Mouse (Mus musculus) midbrain, embryonic 12.5 days (tissue): Measurements from ENCODE around the gene Gm20388. TPM values are rescaled to one million over a fixed set of nuclear protein-coding genes. Genes with fewer than 3 reads are reported as not detected.
"Not testable (repeated sequence)": the region's sequence is repeated elsewhere in the genome, so short reads cannot be mapped to it uniquely, and the experiment has no call there.

Experiments
- ATAC-seq: fragments of 200-750 bp; cut with Nextera tagmentation; 2 replicates; pipeline ENCODE4 v1.8.0; 2017; ENCODE audit warnings: low read depth, moderate TSS enrichment, moderate library complexity; ENCODE audit not compliant: low FRiP score
- H3K27ac ChIP-seq: fragments of 300-500 bp; sonication (generic); replicated peaks from 2 replicates; pipeline ENCODE4 v1.5.1; 2016; ENCODE audit warnings: mild to moderate bottlenecking
- H3K27me3 ChIP-seq: fragments of 300-500 bp; sonication (generic); 2 replicates; pipeline ENCODE4 v1.6.1; 2016; ENCODE audit warnings: mild to moderate bottlenecking
- H3K36me3 ChIP-seq: fragments of 300-500 bp; sonication (generic); 2 replicates; pipeline ENCODE4 v1.6.1; 2016
- H3K4me1 ChIP-seq: fragments of 300-500 bp; sonication (generic); 2 replicates; pipeline ENCODE4 v1.6.1; 2016
- H3K4me2 ChIP-seq: fragments of 300-500 bp; sonication (generic); replicated peaks from 2 replicates; pipeline ENCODE4 v1.6.1; 2016; ENCODE audit warnings: mild to moderate bottlenecking, moderate library complexity
- H3K4me3 ChIP-seq: fragments of 300-500 bp; sonication (generic); 2 replicates; pipeline ENCODE4 v1.5.1; 2016; ENCODE audit warnings: mild to moderate bottlenecking
- H3K9ac ChIP-seq: fragments of 300-500 bp; sonication (generic); replicated peaks from 2 replicates; pipeline ENCODE4 v1.6.1; 2016; ENCODE audit warnings: mild to moderate bottlenecking, moderate library complexity
- H3K9me3 ChIP-seq: fragments of 300-500 bp; sonication (generic); 2 replicates; pipeline ENCODE4 v1.6.1; 2016; ENCODE audit warnings: mild to moderate bottlenecking
- WGBS: fragments of 180-500 bp; shearing (Covaris S2); methylation state at CpG from one replicate; pipeline ENCODE4 v1.1.7; 2016; 5-methylcytosine and 5-hydroxymethylcytosine counted together
- polyA plus RNA-seq: library from polyadenylated mRNA; unstranded; fragments of >200 nt; fragmentation: Nextera tagmentation; extraction: Ambion mirVana; gene quantifications from 2 replicates; pipeline ENCODE4 v1.2.1, GENCODE M21; 2016

Gene Gm20388
- polyA plus RNA-seq, 1 experiment from 2014 or later: not detected

DNA sequence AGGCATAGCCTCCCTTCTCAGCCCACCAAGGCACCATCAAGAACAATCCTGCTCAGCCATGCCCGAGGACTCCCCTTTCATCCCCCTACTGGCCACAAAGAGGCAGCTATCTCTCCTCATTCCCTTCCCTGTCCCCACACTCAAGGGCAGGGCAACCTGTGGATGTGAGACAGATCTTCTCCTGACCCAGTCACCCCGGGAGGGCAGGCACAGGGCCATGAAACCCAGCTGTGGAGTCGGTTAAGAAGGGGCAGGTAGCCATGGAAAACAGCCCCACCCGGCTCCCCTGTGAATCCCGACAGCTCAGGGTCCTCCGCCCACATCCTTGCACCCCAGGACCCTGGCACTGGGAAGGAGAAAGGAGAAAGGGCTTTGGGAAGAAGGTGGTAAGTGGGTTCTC lies 1526.9 kb downstream of the Gm20388 start:
- Histone ChIP-seq H3K9me3 (no peaks in the 10 kb centered on the region), H3K27ac (no peak overlapping the region), H3K27me3 (peaks cover 22% of the 10 kb centered on the region), H3K9ac (no peak overlapping the region), H3K4me3 (no peak overlapping the region), H3K36me3 (no peaks in the 10 kb centered on the region), H3K4me2 (no peak overlapping the region), H3K4me1 (peaks cover 14% of the 10 kb centered on the region)
- 71% methylated on average over 6 of the region's 6 CpGs for WGBS
- ATAC-seq: no peak

DNA sequence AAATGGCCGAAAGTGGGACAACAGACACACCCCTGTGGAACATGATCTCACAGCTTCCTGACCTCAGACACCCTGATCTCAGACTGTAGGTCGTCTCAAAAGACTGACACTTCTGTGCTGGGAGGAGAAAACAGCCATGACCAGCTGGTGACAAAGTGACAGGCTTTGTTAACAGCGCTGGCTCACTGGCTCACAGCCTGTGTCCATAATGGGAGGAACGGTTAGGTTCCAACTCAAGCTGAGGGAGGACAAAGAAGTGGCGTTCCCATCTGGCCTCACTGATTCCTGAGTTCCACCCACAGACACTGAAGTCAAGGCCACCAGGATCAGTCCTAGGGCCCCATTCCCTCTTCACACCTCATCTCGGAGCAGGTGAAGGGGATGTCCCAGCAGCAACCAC lies 1527.5 kb downstream of the Gm20388 start:
- Histone ChIP-seq H3K27ac (no peak overlapping the region), H3K36me3 (no peaks in the 10 kb centered on the region), H3K4me2 (no peak overlapping the region), H3K9ac (no peak overlapping the region), H3K4me1 (peaks cover 10% of the 10 kb centered on the region), H3K4me3 (no peak overlapping the region), H3K9me3 (no peaks in the 10 kb centered on the region), H3K27me3 (peaks cover 16% of the 10 kb centered on the region)
- no peak for ATAC-seq
- 36% methylated on average over 6 of the region's 6 CpGs for WGBS

DNA sequence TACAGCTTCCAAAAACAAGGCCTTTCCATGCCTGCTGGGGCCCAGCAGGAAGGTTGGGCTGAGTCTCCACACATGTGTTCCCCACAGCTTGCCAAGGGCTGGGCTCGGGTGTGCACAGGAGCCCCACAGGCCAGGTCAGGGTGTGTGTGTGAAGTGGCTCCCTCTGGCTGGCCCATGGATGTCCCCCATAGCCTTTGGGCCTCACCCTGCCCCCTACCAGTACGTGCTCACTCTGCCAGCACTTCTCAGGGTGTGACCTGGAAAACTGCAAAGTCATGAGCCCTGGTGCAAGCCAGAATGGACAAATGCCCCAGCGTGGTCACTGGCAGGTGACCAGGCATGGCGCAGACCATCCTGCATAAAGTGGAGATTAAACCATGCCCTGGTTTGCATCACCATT lies 1528.7 kb downstream of the Gm20388 start:
- 83% methylated on average over 4 of the region's 4 CpGs for WGBS
- no peaks in the 10 kb centered on the region for H3K9me3 ChIP-seq
- ATAC-seq: no peak
- no peaks in the 10 kb centered on the region for H3K36me3 ChIP-seq
- H3K4me1 ChIP-seq: peaks cover 6% of the 10 kb centered on the region; the same call in 1 of the 2 replicates
- no peak overlapping the region for H3K4me3 ChIP-seq
- H3K4me2 ChIP-seq: no peak overlapping the region
- H3K27me3 ChIP-seq: 0 out of 2 replicates have a peak, but pooled peaks cover 4% of the 10 kb centered on the region
- H3K9ac ChIP-seq: no peak overlapping the region
- H3K27ac ChIP-seq: no peak overlapping the region

DNA sequence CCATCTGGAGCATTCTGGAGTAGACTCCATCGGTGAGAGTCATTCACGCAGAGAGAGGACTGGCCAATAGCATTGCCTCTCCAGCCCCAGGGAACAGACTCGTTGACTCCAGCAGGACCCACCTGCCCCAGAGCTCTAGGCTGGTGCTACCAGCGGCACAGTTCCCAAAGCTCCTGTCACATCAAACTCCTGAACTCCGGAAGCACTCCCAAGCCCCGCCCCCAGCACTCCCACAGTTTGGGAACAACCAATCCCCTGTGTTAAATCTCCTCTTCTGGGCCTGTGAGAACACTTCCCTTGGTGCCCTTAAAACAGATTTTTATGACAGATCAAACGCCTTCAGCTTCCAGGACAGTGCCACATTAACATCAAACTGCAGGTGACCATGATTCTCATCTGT lies 1532.7 kb downstream of the Gm20388 start:
- Histone ChIP-seq H3K9me3 (no peaks in the 10 kb centered on the region), H3K4me1 (peaks cover 2% of the 10 kb centered on the region; the same call in 1 of the 2 replicates), H3K9ac (no peak overlapping the region), H3K4me3 (no peak overlapping the region), H3K27ac (no peak overlapping the region), H3K27me3 (no peaks in the 10 kb centered on the region), H3K4me2 (no peak overlapping the region), H3K36me3 (no peaks in the 10 kb centered on the region)
- ATAC-seq: no peak
- 73% methylated on average over 7 of the region's 7 CpGs for WGBS

DNA sequence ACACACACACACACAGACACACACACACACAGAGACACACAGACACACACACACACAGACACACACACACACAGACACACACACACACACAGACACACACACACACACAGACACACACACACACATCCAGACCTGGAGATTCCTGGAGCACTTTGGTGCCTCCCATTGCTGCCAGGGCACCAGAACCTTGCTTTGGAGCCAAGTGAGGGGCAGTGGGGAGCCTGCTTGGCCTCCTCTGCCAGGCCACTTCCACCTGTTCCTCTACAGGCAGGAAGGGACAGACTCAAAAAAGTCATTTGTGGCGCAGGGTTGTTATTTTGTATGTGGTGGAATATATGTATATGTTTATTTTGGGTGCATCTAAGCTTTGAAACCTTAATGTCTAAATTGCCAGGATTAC lies 1533.9 kb downstream of the Gm20388 start:
- not testable (repeated sequence) for H3K4me1 ChIP-seq, H3K36me3 ChIP-seq, H3K9me3 ChIP-seq, H3K27me3 ChIP-seq, H3K4me2 ChIP-seq, ATAC-seq, H3K27ac ChIP-seq, H3K4me3 ChIP-seq, H3K9ac ChIP-seq
- WGBS: 92% methylated on average over 1 of the region's 1 CpGs

DNA sequence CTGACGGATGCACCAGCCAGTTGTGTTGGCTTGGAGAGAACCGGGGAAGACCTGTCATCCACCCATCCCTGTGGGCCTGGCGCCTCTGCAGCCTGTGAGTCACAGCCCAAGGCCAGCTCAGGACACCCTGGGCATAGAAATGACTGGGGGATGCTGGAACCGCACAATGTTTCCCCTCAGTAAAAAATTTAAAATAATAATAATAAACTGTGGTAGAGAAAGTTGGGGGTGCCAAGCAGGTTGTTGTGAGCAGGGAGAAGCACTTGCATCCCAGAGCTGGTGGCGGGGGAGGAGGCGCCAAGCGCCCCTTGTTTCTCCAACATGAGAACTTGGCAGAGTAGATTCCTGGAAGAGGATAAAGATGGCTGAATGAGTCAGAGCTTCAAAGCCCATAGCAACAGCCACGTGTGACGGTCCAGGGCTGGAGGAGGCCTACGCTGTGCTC lies 1534.4 kb downstream of the Gm20388 start:
- no peak overlapping the region for H3K9ac ChIP-seq
- no peak overlapping the region for H3K4me3 ChIP-seq
- no peaks in the 10 kb centered on the region for H3K9me3 ChIP-seq
- no peak overlapping the region for H3K27ac ChIP-seq
- H3K27me3 ChIP-seq: no peaks in the 10 kb centered on the region
- H3K36me3 ChIP-seq: no peaks in the 10 kb centered on the region
- ATAC-seq: no peak
- H3K4me1 ChIP-seq: no peaks in the 10 kb centered on the region
- H3K4me2 ChIP-seq: no peak overlapping the region
- WGBS: 92% methylated on average over 10 of the region's 10 CpGs

DNA sequence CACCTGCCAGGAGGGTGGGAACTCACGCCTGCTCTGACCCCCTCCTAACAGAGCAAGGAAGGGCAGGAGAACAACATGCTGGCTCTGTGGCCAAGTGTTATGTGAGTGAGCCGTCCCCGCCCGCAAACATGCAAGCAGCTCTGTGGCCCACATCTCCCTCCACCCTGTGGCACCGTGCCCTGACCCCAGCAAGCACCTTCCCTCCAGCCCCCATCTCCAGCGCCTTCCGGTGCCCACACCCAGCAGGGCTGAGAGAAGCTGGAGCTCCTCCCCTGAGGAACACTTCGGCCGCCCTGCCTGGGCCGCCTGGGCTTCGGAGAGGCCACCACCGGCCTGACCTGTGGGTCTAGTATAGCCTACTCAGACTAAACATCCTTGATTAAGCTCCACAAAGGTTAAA lies 1535.5 kb downstream of the Gm20388 start:
- Histone ChIP-seq H3K4me3 (no peak overlapping the region), H3K9me3 (no peaks in the 10 kb centered on the region), H3K36me3 (no peaks in the 10 kb centered on the region), H3K4me2 (no peak overlapping the region), H3K27me3 (no peaks in the 10 kb centered on the region), H3K27ac (no peak overlapping the region), H3K4me1 (no peaks in the 10 kb centered on the region), H3K9ac (no peak overlapping the region)
- ATAC-seq: no peak
- 86% methylated on average over 12 of the region's 12 CpGs for WGBS

DNA sequence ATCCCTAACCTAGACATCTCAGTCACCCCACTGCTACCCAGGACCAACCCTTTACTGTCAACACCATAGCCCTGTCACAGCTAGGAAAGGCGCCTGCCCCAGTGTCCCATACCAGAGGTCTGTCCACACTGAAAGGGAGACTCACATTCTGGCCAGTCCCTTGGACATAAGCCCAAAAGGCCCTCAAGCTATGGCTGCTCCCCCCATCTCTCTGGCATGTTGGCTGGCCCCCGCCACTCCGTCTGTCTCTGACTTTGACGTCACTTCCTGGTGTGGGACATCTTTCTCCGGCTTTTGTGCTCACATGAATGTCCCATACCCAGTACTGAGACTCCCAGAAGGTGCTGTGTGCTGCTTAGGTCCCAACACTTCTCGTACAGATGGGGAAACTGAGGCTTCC lies 1536.2 kb downstream of the Gm20388 start:
- no peaks in the 10 kb centered on the region for H3K27me3 ChIP-seq
- no peaks in the 10 kb centered on the region for H3K4me1 ChIP-seq
- H3K36me3 ChIP-seq: no peaks in the 10 kb centered on the region
- H3K9me3 ChIP-seq: no peaks in the 10 kb centered on the region
- WGBS: 93% methylated on average over 6 of the region's 6 CpGs
- no peak overlapping the region for H3K4me2 ChIP-seq
- no peak overlapping the region for H3K9ac ChIP-seq
- H3K4me3 ChIP-seq: no peak overlapping the region
- ATAC-seq: no peak
- no peak overlapping the region for H3K27ac ChIP-seq

DNA sequence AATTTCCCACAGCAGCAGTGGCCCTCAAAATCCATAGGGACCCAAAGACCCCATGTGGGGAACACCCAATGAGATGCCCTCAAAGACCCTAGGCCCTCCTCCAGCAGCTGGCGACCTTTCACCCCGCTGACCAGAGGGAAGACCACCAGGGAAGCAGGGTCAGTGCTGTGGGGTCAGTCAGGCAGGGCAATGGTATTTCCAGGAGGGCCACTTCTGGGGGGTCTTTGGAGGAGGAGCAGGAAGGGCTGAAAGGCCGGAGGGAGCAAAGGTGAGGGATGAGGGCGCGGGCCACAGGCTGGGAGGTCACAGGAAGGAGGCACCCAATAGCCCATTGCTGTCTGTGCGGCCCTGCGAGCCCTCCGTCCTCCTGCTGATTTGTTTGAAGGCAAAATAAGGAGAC lies 1539.6 kb downstream of the Gm20388 start:
- Histone ChIP-seq H3K27me3 (no peaks in the 10 kb centered on the region), H3K27ac (no peak overlapping the region), H3K9me3 (no peaks in the 10 kb centered on the region), H3K4me3 (no peak overlapping the region), H3K36me3 (no peaks in the 10 kb centered on the region), H3K4me2 (no peak overlapping the region), H3K4me1 (no peaks in the 10 kb centered on the region), H3K9ac (no peak overlapping the region)
- ATAC-seq: no peak
- 49% methylated on average over 8 of the region's 8 CpGs for WGBS

DNA sequence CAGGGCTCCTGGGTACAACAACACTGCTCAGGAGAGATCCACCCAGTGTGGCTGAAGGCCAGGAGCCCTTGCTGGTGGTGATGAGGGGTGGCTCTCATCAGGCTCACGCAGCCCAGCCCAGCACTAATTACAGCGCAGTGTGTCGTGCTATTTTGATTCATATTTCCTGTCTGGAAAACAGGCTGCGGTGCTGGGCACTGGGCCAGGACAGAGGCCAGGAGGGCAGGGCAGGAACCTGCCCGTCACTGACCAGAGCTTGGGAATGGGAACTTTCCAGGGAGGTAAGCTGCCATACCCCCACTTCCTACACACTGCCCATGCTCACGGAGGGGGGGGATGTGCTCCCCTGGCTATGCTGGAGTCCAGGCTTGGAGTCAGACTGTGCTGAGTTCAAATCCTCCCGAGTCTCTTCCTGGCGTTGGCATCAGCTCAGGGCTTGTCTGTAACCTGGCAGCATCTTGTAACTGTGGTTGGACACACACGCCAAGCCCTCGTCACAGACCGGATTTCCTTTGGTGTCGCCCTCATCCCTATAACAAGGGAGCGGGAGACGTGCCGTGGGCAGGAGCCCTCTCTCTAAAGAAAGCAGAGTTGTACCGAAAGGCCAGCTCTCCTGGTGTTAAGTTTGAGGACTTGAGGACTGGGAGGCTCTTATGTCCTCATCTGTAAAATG lies 1540.9 kb downstream of the Gm20388 start:
- H3K4me2 ChIP-seq: no peak overlapping the region
- WGBS: 89% methylated on average over 16 of the region's 16 CpGs
- ATAC-seq: no peak
- no peak overlapping the region for H3K9ac ChIP-seq
- no peaks in the 10 kb centered on the region for H3K36me3 ChIP-seq
- H3K4me3 ChIP-seq: no peak overlapping the region
- no peaks in the 10 kb centered on the region for H3K27me3 ChIP-seq
- no peaks in the 10 kb centered on the region for H3K9me3 ChIP-seq
- no peak overlapping the region for H3K27ac ChIP-seq
- H3K4me1 ChIP-seq: no peaks in the 10 kb centered on the region

DNA sequence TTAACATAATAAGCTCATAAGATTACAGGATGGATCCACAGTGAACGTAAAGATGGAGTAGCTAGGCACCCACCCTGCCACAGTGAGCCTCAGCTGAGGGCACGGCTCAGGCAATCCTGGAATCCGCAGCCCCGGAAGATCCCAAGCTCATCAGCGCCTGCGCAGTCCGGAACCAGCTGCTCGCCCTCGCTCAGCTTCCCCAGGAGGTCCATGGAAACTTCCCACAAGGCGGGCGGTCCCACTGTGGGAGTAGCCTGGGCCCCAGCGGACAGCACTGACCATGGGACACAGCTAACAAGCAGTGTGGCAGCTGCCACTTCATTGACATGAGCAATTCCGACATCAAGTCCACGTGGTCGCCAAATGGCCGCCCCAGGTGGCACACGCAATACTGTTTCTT lies 1544.1 kb downstream of the Gm20388 start:
- no peaks in the 10 kb centered on the region for H3K9me3 ChIP-seq
- no peak overlapping the region for H3K4me3 ChIP-seq
- no peaks in the 10 kb centered on the region for H3K36me3 ChIP-seq
- H3K27ac ChIP-seq: no peak overlapping the region
- no peak overlapping the region for H3K9ac ChIP-seq
- 91% methylated on average over 17 of the region's 17 CpGs for WGBS
- H3K4me2 ChIP-seq: no peak overlapping the region
- no peaks in the 10 kb centered on the region for H3K4me1 ChIP-seq
- ATAC-seq: no peak
- H3K27me3 ChIP-seq: no peaks in the 10 kb centered on the region

DNA sequence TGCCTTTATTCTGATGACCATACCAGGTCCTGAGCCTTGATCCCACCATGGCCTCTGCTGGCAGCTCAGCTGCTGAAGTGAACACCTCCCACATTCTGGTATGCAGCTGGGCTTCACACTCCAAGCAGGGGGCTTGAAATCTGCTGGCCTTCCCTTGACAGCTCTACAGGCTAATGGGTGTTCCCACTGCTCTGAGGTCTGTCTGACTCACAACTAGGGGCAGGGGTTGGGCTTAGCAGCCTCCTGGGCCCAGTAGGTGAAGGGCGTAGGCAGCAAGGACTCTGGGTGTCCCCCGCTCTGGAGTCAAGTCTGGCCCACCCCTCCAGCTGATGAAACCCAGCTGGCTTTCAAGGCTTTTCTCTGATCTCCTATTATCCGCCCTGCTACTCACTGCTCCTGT lies 1550.6 kb downstream of the Gm20388 start:
- 36% methylated on average over 3 of the region's 3 CpGs for WGBS
- H3K27me3 ChIP-seq: no peaks in the 10 kb centered on the region; the same call in 1 of the 2 replicates
- H3K4me1 ChIP-seq: no peaks in the 10 kb centered on the region
- no peak overlapping the region for H3K4me2 ChIP-seq
- no peak overlapping the region for H3K27ac ChIP-seq
- no peaks in the 10 kb centered on the region for H3K9me3 ChIP-seq
- H3K4me3 ChIP-seq: no peak overlapping the region
- H3K9ac ChIP-seq: no peak overlapping the region
- no peaks in the 10 kb centered on the region for H3K36me3 ChIP-seq
- ATAC-seq: no peak

DNA sequence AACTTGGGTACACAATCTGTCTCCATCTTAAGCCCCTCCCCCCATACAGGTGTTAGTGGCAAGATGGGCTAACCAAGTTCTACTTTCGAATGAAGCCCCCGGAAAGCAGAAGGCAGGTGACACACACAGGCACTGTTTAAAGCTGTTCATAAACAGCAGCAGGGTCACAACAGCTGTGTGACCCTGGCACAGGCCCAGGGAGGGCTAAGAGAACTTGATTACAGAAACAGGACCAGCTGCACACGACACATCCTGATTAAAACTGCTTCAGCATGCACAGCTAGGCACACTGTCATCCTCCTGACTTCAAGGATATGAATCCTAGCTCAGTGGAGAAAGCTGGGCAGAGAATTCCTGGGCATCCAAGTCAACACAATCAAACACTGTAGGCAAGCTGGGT lies 1551.5 kb downstream of the Gm20388 start:
- H3K36me3 ChIP-seq: no peaks in the 10 kb centered on the region
- H3K4me3 ChIP-seq: no peak overlapping the region
- no peak for ATAC-seq
- no peak overlapping the region for H3K4me2 ChIP-seq
- no peaks in the 10 kb centered on the region for H3K4me1 ChIP-seq
- no peaks in the 10 kb centered on the region; the same call in 1 of the 2 replicates for H3K27me3 ChIP-seq
- H3K9me3 ChIP-seq: no peaks in the 10 kb centered on the region
- no peak overlapping the region for H3K27ac ChIP-seq
- 86% methylated on average over 3 of the region's 3 CpGs for WGBS
- no peak overlapping the region for H3K9ac ChIP-seq
